Mouse (Mus musculus): ENCODE measurements around the gene Olfr1105.

Olfr1105 gene

GRCm38 (mm10) chr2:87036431-87036830, at the start of gene Olfr1105:
Gene Olfr1105, minus strand, starts transcription at chr2:87036531.
- DNase-seq = no peak

- no peak for DNase-seq
These were observed 39.4 kb upstream of the Olfr1105 start, which contains the start of gene Olfr1107 for GRCm38 (mm10) chr2:87075717-87076116. Gene Olfr1107, minus strand, starts transcription at chr2:87075817.

GRCm38 (mm10) chr2:87052173-87052572, 15.8 kb upstream of the Olfr1105 start, which contains the start of gene Olfr1106:
Gene Olfr1106, minus strand, starts transcription at chr2:87052273.
- DNase-seq = no peak

- DNase-seq = no peak
These were observed 9.4 kb downstream of the Olfr1105 start, which contains the start of gene Olfr1104 for GRCm38 (mm10) chr2:87026980-87027379. Gene Olfr1104, minus strand, starts transcription at chr2:87027080.

- DNase-seq = no peak
These were observed 38.2 kb downstream of the Olfr1105 start, which contains the start of gene Olfr1102 for GRCm38 (mm10) chr2:86998098-86998497. Gene Olfr1102, plus strand, starts transcription at chr2:86998398.

- DNase-seq = no peak
These were observed 45.2 kb downstream of the Olfr1105 start, which contains the start of gene Olfr1101 for GRCm38 (mm10) chr2:86991121-86991520. Gene Olfr1101, minus strand, starts transcription at chr2:86991221.

Measured in cerebellum, adult 11 months (tissue).